Mouse (Mus musculus) CD4-positive, CD25-positive, alpha-beta regulatory T cell, adult 2 months (primary cell): ENCODE measurements at regions not wholly inside any gene's neighbourhood (a gene's known extent, or its start where the extent isn't known, plus 50 kb on each side); places are given as distances from the start of the nearest gene placed in this dataset.

Source experiments
- DNase-seq: peaks from one replicate; pipeline ENCODE4 v3.0.0-alpha.2; 2012; ENCODE audit warnings: low read depth, low spot score

- DNase-seq = no peak
Observed at GRCm38 (mm10) chr1:194041393-194042352, 576.3 kb upstream of the Plxna2 start.

GRCm38 (mm10) chr1:194038711-194039110, 579.3 kb upstream of the Plxna2 start:
- no peak for DNase-seq

GRCm38 (mm10) chr1:194034199-194034883, 583.7 kb upstream of the Plxna2 start:
- no peak for DNase-seq

- DNase-seq = no peak
Observed at GRCm38 (mm10) chr1:194032603-194033002, 585.4 kb upstream of the Plxna2 start.

- DNase-seq = no peak
Observed at GRCm38 (mm10) chr1:194030651-194031228, 587.3 kb upstream of the Plxna2 start.

GRCm38 (mm10) chr1:194026958-194027692, 590.9 kb upstream of the Plxna2 start:
- DNase-seq = no peak

- no peak for DNase-seq
Observed at GRCm38 (mm10) chr1:194026213-194026612, 591.8 kb upstream of the Plxna2 start.

GRCm38 (mm10) chr1:194019282-194019681, 598.7 kb upstream of the Plxna2 start:
- no peak for DNase-seq

GRCm38 (mm10) chr1:193992226-193992625, 622.1 kb upstream of the Camk1g start:
- no peak for DNase-seq

- DNase-seq = no peak
Observed at GRCm38 (mm10) chr1:193989956-193990675, 620.0 kb upstream of the Camk1g start.

GRCm38 (mm10) chr1:193988970-193989904, 619.1 kb upstream of the Camk1g start:
- DNase-seq = no peak

- no peak for DNase-seq
Observed at GRCm38 (mm10) chr1:193980571-193980970, 610.5 kb upstream of the Camk1g start.

GRCm38 (mm10) chr1:193971537-193971936, 601.4 kb upstream of the Camk1g start:
- DNase-seq = no peak

- DNase-seq = no peak
Observed at GRCm38 (mm10) chr1:193969264-193969908, 599.3 kb upstream of the Camk1g start.

GRCm38 (mm10) chr1:193967957-193968926, 598.1 kb upstream of the Camk1g start:
- no peak for DNase-seq

- DNase-seq = no peak
Observed at GRCm38 (mm10) chr1:193966652-193967555, 596.8 kb upstream of the Camk1g start.

GRCm38 (mm10) chr1:193965278-193965677, 595.2 kb upstream of the Camk1g start:
- DNase-seq = no peak
